Comparison of ENCODE assay signal across 8 mouse cellular contexts in the genomic region with DNA sequence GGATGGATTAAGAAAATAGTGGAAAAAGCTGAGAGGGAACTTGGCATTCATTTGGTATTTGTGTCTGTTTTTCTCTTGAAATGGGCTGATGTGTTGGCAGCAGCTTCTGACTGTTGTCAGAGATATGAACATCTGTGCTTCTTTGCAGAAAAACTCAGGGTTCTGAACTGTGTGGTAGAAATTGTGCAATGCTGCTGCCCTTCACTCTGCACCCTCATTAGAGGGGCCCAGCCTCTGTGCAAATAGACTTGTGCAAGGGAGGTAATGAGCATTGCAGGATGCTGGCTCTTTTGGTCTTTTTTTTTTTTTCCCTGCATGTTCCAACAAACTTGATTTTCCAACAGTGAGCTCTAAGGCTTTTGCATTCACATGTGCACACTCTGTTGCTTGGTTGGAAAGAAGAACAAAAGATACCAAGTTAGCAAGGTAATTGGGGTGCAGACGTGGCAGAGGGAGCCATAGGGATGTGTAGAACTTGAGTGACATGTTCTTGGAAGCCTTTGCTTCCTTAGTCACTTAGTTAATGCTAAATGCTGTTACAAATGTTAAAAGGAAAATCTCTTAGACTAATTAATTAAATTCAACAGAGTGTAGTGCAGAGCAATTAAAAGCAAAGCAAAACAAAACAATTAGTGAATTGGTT. TPM values are rescaled to one million over a fixed set of nuclear protein-coding genes. Genes with fewer than 3 reads are reported as not detected.
DNase-seq lines count a peak whose midpoint lies in the region; ATAC-seq and TF ChIP-seq lines count a peak whose summit lies in the region.

No protein-coding gene starts in this region.

- no peak for ATAC-seq in heart, embryonic 11.5 days (replicated peaks; ENCODE audit: insufficient number of reproducible peaks, low FRiP score, low TSS enrichment)
- ATAC-seq in intestine, postnatal 0 days, result peak; percentile 56; the same call in 1 of the 2 replicates
- ATAC-seq in megakaryocyte progenitor cell, adult 5-6 weeks (replicated peaks; ENCODE audit: poor library complexity), result peak; percentile 75

- H3K9ac ChIP-seq in heart, embryonic 11.5 days (ENCODE audit: low read depth, low read length), result no peak overlapping the region
- no peak overlapping the region for H3K9ac ChIP-seq in intestine, postnatal 0 days (ENCODE audit: low read depth, low read length)

- TF ChIP-seq POLR2A in brain, embryonic 14.5 days (IDR thresholded peaks at IDR 0.05; ENCODE audit: borderline replicate concordance, extremely low read depth, insufficient read depth, insufficient read length, poor library complexity, severe bottlenecking), result no peak

- no peak for TF ChIP-seq CTCF in brain, embryonic 14.5 days (IDR thresholded peaks at IDR 0.05; ENCODE audit: borderline replicate concordance, extremely low read depth, insufficient read depth, insufficient read length)
- no peak for TF ChIP-seq CTCF in intestine, postnatal 0 days (IDR thresholded peaks at IDR 0.05; ENCODE audit: low read depth)

- no peaks in the 10 kb centered on the region for H3K9me3 ChIP-seq in heart, embryonic 11.5 days (replicated peaks; ENCODE audit: control insufficient read depth, low read length)
- no peaks in the 10 kb centered on the region for H3K9me3 ChIP-seq in intestine, postnatal 0 days (ENCODE audit: control insufficient read depth)

- H3K4me2 ChIP-seq in heart, embryonic 11.5 days, result no peak overlapping the region
- no peak overlapping the region for H3K4me2 ChIP-seq in intestine, postnatal 0 days (replicated peaks; ENCODE audit: low read depth)

- WGBS in heart, embryonic 11.5 days (ENCODE audit: insufficient replicate concordance), result 57% methylated on average over 1 of the region's 1 CpGs
- 26% methylated on average over 1 of the region's 1 CpGs for WGBS in intestine, postnatal 0 days

- DNase-seq in heart, adult 9 months (ENCODE audit: low spot score in 2 of 2), result peak; percentile 74 to 77
- peak; percentile 96 for DNase-seq in brain, embryonic 14.5 days (ENCODE audit: low read depth)
- no peak for DNase-seq in adrenal gland, adult 18-20 months (ENCODE audit: low spot score in 2 of 2)
- no peak for DNase-seq in layer of hippocampus, adult 8-10 months (ENCODE audit: low spot score in 2 of 2)
- DNase-seq in spleen, postnatal 14 days (ENCODE audit: low spot score in 2 of 2), result no peak

- peaks cover 9% of the 10 kb centered on the region for H3K4me1 ChIP-seq in heart, embryonic 11.5 days (ENCODE audit: control insufficient read depth, insufficient read depth, low read length)
- H3K4me1 ChIP-seq in intestine, postnatal 0 days (replicated peaks; ENCODE audit: control insufficient read depth, insufficient read depth, low read length), result peaks cover 14% of the 10 kb centered on the region; the same call in 1 of the 2 replicates

- no peaks in the 10 kb centered on the region for H3K27me3 ChIP-seq in heart, embryonic 11.5 days (ENCODE audit: control insufficient read depth, insufficient read depth, low read length)
- H3K27me3 ChIP-seq in intestine, postnatal 0 days (replicated peaks; ENCODE audit: control insufficient read depth, insufficient read depth, low read length), result no peaks in the 10 kb centered on the region

- H3K36me3 ChIP-seq in heart, embryonic 11.5 days (ENCODE audit: control insufficient read depth, insufficient read depth, low read length), result no peaks in the 10 kb centered on the region
- H3K36me3 ChIP-seq in intestine, postnatal 0 days (ENCODE audit: control insufficient read depth, insufficient read depth), result no peaks in the 10 kb centered on the region

- no peak overlapping the region; the same call in 1 of the 2 replicates for H3K27ac ChIP-seq in heart, embryonic 11.5 days (ENCODE audit: low read depth, low read length)
- H3K27ac ChIP-seq in intestine, postnatal 0 days (ENCODE audit: low read depth, low read length), result no peak overlapping the region

- H3K4me3 ChIP-seq in heart, embryonic 11.5 days (ENCODE audit: low read depth, low read length), result no peak overlapping the region
- no peak overlapping the region for H3K4me3 ChIP-seq in intestine, postnatal 0 days (ENCODE audit: low read depth, low read length)

RNA-seq across cellular contexts. Expression of gene Elmo1, which starts 26.6 kb away (rescaled TPM):
- 9.4 and 10.7 TPM in 2 replicates for polyA plus RNA-seq in heart, embryonic 11.5 days (2014; fragmentation: Nextera tagmentation; extraction: Ambion mirVana)
- polyA plus RNA-seq in brain, embryonic 14.5 days (2012; rRNA removed), result 38.6 and 46.9 TPM in 2 replicates
- 8.2 and 8.6 TPM in 2 replicates for polyA plus RNA-seq in intestine, postnatal 0 days (2015; fragmentation: Nextera tagmentation; extraction: Ambion mirVana)
- 97.9 and 103 TPM in 2 replicates for total RNA-seq in megakaryocyte progenitor cell, adult 5-6 weeks (2015)
- total RNA-seq in megakaryocyte progenitor cell, adult 5-6 weeks (2017), result 42.0 and 61.9 TPM in 2 replicates
- total RNA-seq in adrenal gland, adult 18-20 months (2021), result 10 to 100 TPM in 1 of 2 experiments, 1 to 10 TPM in 1; 8.9 to 14.4 TPM
- total RNA-seq in layer of hippocampus, adult 8-10 months (2022), result 10 to 100 TPM; 33.4 to 40.0 (median 36.3) TPM

Comparison
In these comparisons a context has a peak if more than half of its experiments do, and no peak if none do; other contexts are left out.
1. DNase-seq: peak in heart, adult 9 months (2 of 2) and brain, embryonic 14.5 days (single experiment); none in adrenal gland, adult 18-20 months (0 of 2), layer of hippocampus, adult 8-10 months (0 of 2) and spleen, postnatal 14 days (0 of 2).